Mouse (Mus musculus) midbrain, postnatal 0 days (tissue): ENCODE measurements around the gene Kcnj6. TPM values are rescaled to one million over a fixed set of nuclear protein-coding genes. Genes with fewer than 3 reads are reported as not detected.

ENCODE experiments used
- ATAC-seq: fragments of 200-750 bp; cut with Nextera tagmentation; 2 replicates; pipeline ENCODE4 v1.8.0; 2017; ENCODE audit warnings: moderate number of reproducible peaks, mild to moderate bottlenecking, moderate TSS enrichment, moderate library complexity; ENCODE audit not compliant: low FRiP score
- DNase-seq: peaks from one replicate; pipeline ENCODE4 v3.0.0-alpha.2; 2015; ENCODE audit warnings: low spot score
- H3K27ac ChIP-seq: fragments of 300-500 bp; sonication (generic); 2 replicates; pipeline ENCODE4 v1.5.1; 2014; ENCODE audit warnings: low read depth, mild to moderate bottlenecking, low read length, mixed read lengths
- H3K27me3 ChIP-seq: fragments of 300-500 bp; sonication (generic); 2 replicates; pipeline ENCODE4 v1.6.1; 2014; ENCODE audit warnings: low read length, control low read depth, mixed read lengths; ENCODE audit not compliant: insufficient read depth
- H3K36me3 ChIP-seq: fragments of 300-500 bp; sonication (generic); 2 replicates; pipeline ENCODE4 v1.6.1; 2014; ENCODE audit warnings: low read length, control low read depth, mixed read lengths; ENCODE audit not compliant: insufficient read depth
- H3K4me1 ChIP-seq: fragments of 300-500 bp; sonication (generic); 2 replicates; pipeline ENCODE4 v1.6.1; 2014; ENCODE audit warnings: mild to moderate bottlenecking, control low read depth, antibody characterized with exemption, low read length, mixed read lengths; ENCODE audit not compliant: insufficient read depth
- H3K4me2 ChIP-seq: fragments of 300-500 bp; sonication (generic); 2 replicates; pipeline ENCODE4 v1.6.1; 2014; ENCODE audit warnings: low read depth, mild to moderate bottlenecking, low read length, mixed read lengths; ENCODE audit not compliant: poor library complexity, severe bottlenecking
- H3K4me3 ChIP-seq: fragments of 300-500 bp; sonication (generic); 2 replicates; pipeline ENCODE4 v1.5.1; 2014; ENCODE audit warnings: low read depth, mild to moderate bottlenecking, low read length, moderate library complexity
- H3K9ac ChIP-seq: fragments of 300-500 bp; sonication (generic); replicated peaks from 2 replicates; pipeline ENCODE4 v1.6.1; 2014; ENCODE audit warnings: mild to moderate bottlenecking, low read length, moderate library complexity, mixed read lengths; ENCODE audit not compliant: poor library complexity, severe bottlenecking
- H3K9me3 ChIP-seq: fragments of 300-500 bp; sonication (generic); 2 replicates; pipeline ENCODE4 v1.6.1; 2016; ENCODE audit warnings: low read length, control low read depth
- CTCF ChIP-seq: IDR thresholded peaks from 2 replicates; pipeline ENCODE4 v1.5.1; 2016; ENCODE audit warnings: antibody characterized with exemption, mild to moderate bottlenecking
- WGBS: fragments of 180-500 bp; shearing (Covaris S2); extraction: QIAGEN DNeasy Blood & Tissue Kit; methylation state at CpG from one replicate; pipeline ENCODE4 v1.1.7; 2014; 5-methylcytosine and 5-hydroxymethylcytosine counted together
- polyA plus RNA-seq: library from polyadenylated mRNA; unstranded; fragments of >200 nt; fragmentation: Nextera tagmentation; extraction: Ambion mirVana; gene quantifications from 2 replicates; pipeline ENCODE4 v1.2.1, GENCODE M21; 2015
- total RNA-seq: library from RNA; depleted of rRNA; stranded (reverse); fragments of >200 nt; gene quantifications from 2 replicates; pipeline ENCODE4 v1.2.3, GENCODE M21; 2014

Kcnj6 gene
- total and polyA plus RNA-seq, 2 experiments from 2014 or later = 3.2 to 12.9 TPM

- H3K4me1 ChIP-seq = peaks cover 11% of the 10 kb centered on the region; the same call in 1 of the 2 replicates
- TF ChIP-seq CTCF = peak; percentile 29
- H3K27me3 ChIP-seq = 0 out of 2 replicates have a peak, but pooled peaks cover 3% of the 10 kb centered on the region
- ATAC-seq = no peak
- peak; percentile 61 for DNase-seq
- H3K9me3 ChIP-seq = no peaks in the 10 kb centered on the region
- H3K9ac ChIP-seq = peak overlapping the region; percentile 64
- H3K36me3 ChIP-seq = no peaks in the 10 kb centered on the region
- peak overlapping the region; percentile 65 for H3K4me2 ChIP-seq
- 8% methylated on average over 13 of the region's 13 CpGs for WGBS
- H3K27ac ChIP-seq = no peak overlapping the region
- peak overlapping the region; percentile 62 for H3K4me3 ChIP-seq
Measured at GRCm38 (mm10) chr16:94995542-94996131, 1.9 kb downstream of the Kcnj6 start.

- DNase-seq (no peak), ATAC-seq (no peak)
- 46% methylated on average over 4 of the region's 4 CpGs for WGBS
- TF ChIP-seq CTCF = no peak
- Histone ChIP-seq H3K9me3 (no peaks in the 10 kb centered on the region), H3K27ac (no peak overlapping the region), H3K4me3 (peak overlapping the region; percentile 62), H3K27me3 (0 out of 2 replicates have a peak, but pooled peaks cover 3% of the 10 kb centered on the region), H3K9ac (0 out of 2 replicates have a peak overlapping the region, but pooled peaks have one; percentile 1), H3K36me3 (no peaks in the 10 kb centered on the region), H3K4me1 (peaks cover 11% of the 10 kb centered on the region; the same call in 1 of the 2 replicates), H3K4me2 (peak overlapping the region; percentile 65)
Measured at GRCm38 (mm10) chr16:94994924-94995323, 2.6 kb downstream of the Kcnj6 start.

DNA sequence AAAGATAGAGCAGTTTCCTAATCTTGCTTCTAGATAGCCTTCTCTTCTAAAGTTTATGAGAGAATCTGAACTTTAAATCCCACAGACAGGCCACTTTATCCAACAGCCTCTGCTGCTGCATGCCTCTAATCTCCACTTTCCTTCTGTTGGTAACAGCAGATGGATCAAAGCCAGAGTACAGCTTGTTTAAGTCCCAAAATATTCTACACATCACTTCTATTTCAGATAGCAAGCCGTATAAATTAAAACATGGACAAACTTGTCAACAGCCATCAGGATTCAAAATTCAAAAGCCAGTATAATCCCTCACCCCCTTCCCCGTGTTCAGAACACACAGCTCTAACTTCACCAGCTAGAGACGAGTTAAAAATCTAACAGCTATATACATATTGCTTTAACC is 3.4 kb downstream of the Kcnj6 start:
- 0 out of 2 replicates have a peak, but pooled peaks cover 3% of the 10 kb centered on the region for H3K27me3 ChIP-seq
- H3K4me3 ChIP-seq = peak overlapping the region; percentile 62
- peaks cover 3% of the 10 kb centered on the region; the same call in 1 of the 2 replicates for H3K4me1 ChIP-seq
- H3K9me3 ChIP-seq = no peaks in the 10 kb centered on the region
- ATAC-seq (no peak), DNase-seq (no peak)
- no peak overlapping the region for H3K27ac ChIP-seq
- whole genome bisulfite sequencing = 48% methylated on average over 3 of the region's 3 CpGs
- H3K4me2 ChIP-seq = peak overlapping the region; percentile 65
- no peaks in the 10 kb centered on the region for H3K36me3 ChIP-seq
- H3K9ac ChIP-seq = no peak overlapping the region
- TF ChIP-seq CTCF = no peak

DNA sequence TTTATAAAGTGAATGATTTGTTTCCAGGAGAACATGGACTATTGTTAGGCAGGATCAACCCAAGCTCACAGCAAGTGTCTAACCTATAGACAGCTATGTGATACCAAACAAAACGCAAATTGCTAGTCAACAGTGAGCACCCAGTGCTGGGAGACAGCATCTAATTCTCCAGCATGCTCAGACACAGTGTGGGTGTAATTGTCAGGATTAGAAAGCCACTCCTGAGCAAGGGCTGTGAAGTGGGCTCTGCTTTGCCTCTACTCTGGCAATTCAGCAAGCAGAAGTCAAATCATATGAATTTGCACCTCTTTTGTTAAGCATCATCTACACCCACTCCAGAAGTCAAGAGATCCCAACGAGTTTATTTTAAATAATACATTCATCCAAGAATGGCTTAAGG is 7.4 kb downstream of the Kcnj6 start:
- Histone ChIP-seq H3K9me3 (no peaks in the 10 kb centered on the region), H3K27ac (no peak overlapping the region), H3K4me3 (no peak overlapping the region), H3K4me1 (peaks cover 7% of the 10 kb centered on the region; the same call in 1 of the 2 replicates), H3K4me2 (no peak overlapping the region), H3K36me3 (no peaks in the 10 kb centered on the region), H3K27me3 (no peaks in the 10 kb centered on the region), H3K9ac (no peak overlapping the region)
- TF ChIP-seq CTCF = no peak
- DNase-seq (no peak), ATAC-seq (no peak)
- WGBS = 74% methylated on average over 2 of the region's 2 CpGs

GRCm38 (mm10) chr16:94986731-94987130 is 10.8 kb downstream of the Kcnj6 start:
- whole genome bisulfite sequencing = 35% methylated on average over 9 of the region's 9 CpGs
- DNase-seq (peak; percentile 50), ATAC-seq (no peak)
- Histone ChIP-seq H3K4me3 (no peak overlapping the region), H3K9ac (no peak overlapping the region), H3K4me1 (peaks cover 5% of the 10 kb centered on the region; the same call in 1 of the 2 replicates), H3K27ac (no peak overlapping the region), H3K36me3 (no peaks in the 10 kb centered on the region), H3K9me3 (no peaks in the 10 kb centered on the region), H3K4me2 (no peak overlapping the region), H3K27me3 (no peaks in the 10 kb centered on the region)
- no peak for TF ChIP-seq CTCF

DNA sequence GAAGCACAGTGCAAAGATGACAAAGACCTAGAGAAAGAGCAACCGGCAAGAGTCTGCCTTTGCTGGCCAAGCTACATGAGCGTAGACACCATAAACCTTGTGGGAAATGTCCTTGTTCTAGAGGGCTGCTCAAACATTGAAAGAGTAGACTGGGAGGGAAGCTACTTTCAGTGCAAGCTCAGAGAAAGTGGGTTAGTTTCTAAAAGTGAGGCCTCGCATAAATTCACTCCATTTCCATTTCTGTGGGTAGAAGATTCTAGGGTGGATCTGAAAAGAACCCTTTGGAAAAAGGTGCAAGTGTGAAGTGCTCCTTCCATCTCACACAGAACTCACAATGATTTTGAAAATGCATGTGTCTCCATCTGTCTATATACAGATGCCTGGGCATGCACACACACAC is 13.2 kb downstream of the Kcnj6 start:
- H3K9me3 ChIP-seq = no peaks in the 10 kb centered on the region
- H3K27ac ChIP-seq = no peak overlapping the region
- H3K9ac ChIP-seq = no peak overlapping the region
- TF ChIP-seq CTCF = no peak
- H3K36me3 ChIP-seq = no peaks in the 10 kb centered on the region
- no peak for ATAC-seq
- WGBS = 97% methylated on average over 3 of the region's 3 CpGs
- no peaks in the 10 kb centered on the region for H3K27me3 ChIP-seq
- no peak overlapping the region for H3K4me3 ChIP-seq
- no peak for DNase-seq
- H3K4me2 ChIP-seq = no peak overlapping the region
- peaks cover 5% of the 10 kb centered on the region; the same call in 1 of the 2 replicates for H3K4me1 ChIP-seq
